Mouse (Mus musculus) ES-E14 (cell line): Measurements from ENCODE around the gene Lrriq4. TPM values are rescaled to one million over a fixed set of nuclear protein-coding genes. Genes with fewer than 3 reads are reported as not detected.
A peak's percentile ranks its signal among the peaks of the same experiment; 100 is the strongest.

Source experiments
- DNase-seq: peaks from one replicate; pipeline ENCODE4 v3.0.0-alpha.2; 2013; ENCODE audit warnings: low read depth, low spot score
- H3K27ac ChIP-seq: 2 replicates; pipeline ENCODE4 v1.5.1; 2012; ENCODE audit warnings: low read depth, mild to moderate bottlenecking, low read length, moderate library complexity, mixed read lengths; ENCODE audit not compliant: poor library complexity, insufficient read depth, severe bottlenecking
- H3K36me3 ChIP-seq: 2 replicates; pipeline ENCODE4 v1.6.1; 2012; ENCODE audit warnings: mild to moderate bottlenecking, low read length, moderate library complexity, mixed read lengths; ENCODE audit not compliant: control insufficient read depth, poor library complexity, insufficient read depth, severe bottlenecking
- H3K4me1 ChIP-seq, 2 experiments: fragments of 150-350 bp in 1 of 2; sonication (generic) in 1 of 2; 2 replicates each; pipeline ENCODE4 v1.6.1; 2012; ENCODE audit warnings: low read length in 2 of 2, mild to moderate bottlenecking in 1 of 2, mixed read lengths in 1 of 2; ENCODE audit not compliant: control insufficient read depth in 2 of 2, insufficient read depth in 2 of 2, poor library complexity in 1 of 2
- H3K4me3 ChIP-seq, 2 experiments: fragments of 150-350 bp in 1 of 2; sonication (generic) in 1 of 2; 2 replicates each; pipeline ENCODE4 v1.5.1; 2012; ENCODE audit warnings: low read length in 2 of 2, low read depth in 1 of 2, mild to moderate bottlenecking in 1 of 2, mixed read lengths in 1 of 2; ENCODE audit not compliant: insufficient read depth in 1 of 2, poor library complexity in 1 of 2, severe bottlenecking in 1 of 2
- H3K9ac ChIP-seq: 2 replicates; pipeline ENCODE4 v1.6.1; 2012; ENCODE audit warnings: low read depth, mild to moderate bottlenecking, low read length, mixed read lengths; ENCODE audit not compliant: poor library complexity, insufficient read depth, severe bottlenecking
- H3K9me3 ChIP-seq: fragments of 150-350 bp; sonication (generic); 2 replicates; pipeline ENCODE4 v1.6.1; 2012; ENCODE audit warnings: low read depth, mild to moderate bottlenecking, low read length; ENCODE audit not compliant: control insufficient read depth, insufficient read depth
- CHD2 ChIP-seq: IDR thresholded peaks from 2 replicates; pipeline ENCODE4 v1.6.1; 2014; ENCODE audit warnings: mild to moderate bottlenecking, low read depth, low read length, inconsistent platforms
- HCFC1 ChIP-seq: IDR thresholded peaks from 2 replicates; pipeline ENCODE4 v1.6.1; 2012; ENCODE audit warnings: low read length, inconsistent platforms, borderline replicate concordance; ENCODE audit not compliant: insufficient read depth
- MAFK ChIP-seq: IDR thresholded peaks from 2 replicates; pipeline ENCODE4 v1.6.1; 2014; ENCODE audit warnings: mild to moderate bottlenecking, low read depth, low read length, inconsistent platforms; ENCODE audit not compliant: insufficient read depth
- ZC3H11A ChIP-seq: IDR thresholded peaks from 2 replicates; pipeline ENCODE4 v1.6.1; 2012; ENCODE audit warnings: low read depth, mild to moderate bottlenecking, inconsistent platforms, low read length, borderline replicate concordance
- ZNF384 ChIP-seq: IDR thresholded peaks from 2 replicates; pipeline ENCODE4 v1.6.1; 2012; ENCODE audit warnings: low read depth, low read length, inconsistent platforms
- in situ Hi-C, 2 experiments: fragments of 600-800 bp; cut with MboI; formaldehyde crosslinking; loops; one replicate each; pipeline ENCODE4 v1.15.1; 2025; ENCODE audit warnings: low sequenced_read_pairs in 2 of 2, inconsistent platforms in 1 of 2; ENCODE audit not compliant: unreplicated experiment in 2 of 2
- total RNA-seq: library from RNA; depleted of rRNA; stranded (reverse); fragments of 300-350 nt; gene quantifications from 2 replicates; pipeline ENCODE4 v1.2.3, GENCODE M21; 2012

Gene Lrriq4
- total RNA-seq, 1 experiment = 1.9 TPM

- in situ Hi-C loops = no loop called here
- no peak for DNase-seq
- peak overlapping the region; percentile 91 to 97 for H3K4me3 ChIP-seq
- peak overlapping the region; percentile 96 for H3K9ac ChIP-seq
- H3K9me3 ChIP-seq = no peaks in the 10 kb centered on the region
- TF ChIP-seq ZNF384 (no peak), ZC3H11A (0 out of 2 replicates have a peak, but pooled peaks have one; percentile 1), CHD2 (no peak)
- peaks cover 11% of the 10 kb centered on the region; the same call in 1 of the 2 replicates for H3K36me3 ChIP-seq
- peak overlapping the region; percentile 89 for H3K27ac ChIP-seq
- H3K4me1 ChIP-seq = peaks cover 0 to 5% of the 10 kb centered on the region in 2 experiments; a peak in 1 of 4 replicates
These were observed 41.6 kb upstream of the Lrriq4 start for GRCm38 (mm10) chr3:30602740-30603098.

GRCm38 (mm10) chr3:30603256-30603655, 41.1 kb upstream of the Lrriq4 start:
- no peak overlapping the region for H3K27ac ChIP-seq

GRCm38 (mm10) chr3:30608999-30609398, 35.3 kb upstream of the Lrriq4 start:
- Histone ChIP-seq H3K27ac (no peak overlapping the region), H3K9me3 (no peaks in the 10 kb centered on the region), H3K36me3 (peaks cover 35% of the 10 kb centered on the region), H3K4me1 (peaks cover 0 to 10% of the 10 kb centered on the region in 2 experiments; a peak in 1 of 4 replicates), H3K9ac (no peak overlapping the region), H3K4me3 (no peak overlapping the region)
- no peak for TF ChIP-seq CHD2
- TF ChIP-seq ZC3H11A = no peak
- no peak for TF ChIP-seq MAFK
- TF ChIP-seq HCFC1 = no peak
- no peak for TF ChIP-seq ZNF384
- in situ Hi-C loops = no loop called here
- no peak for DNase-seq

More at GRCm38 (mm10) chr3:30603256-30603655, 41.1 kb upstream of the Lrriq4 start:
- Histone ChIP-seq H3K36me3 (peaks cover 13% of the 10 kb centered on the region; the same call in 1 of the 2 replicates), H3K4me3 (peak overlapping the region; percentile 91 to 97), H3K4me1 (peaks cover 0 to 5% of the 10 kb centered on the region in 2 experiments; a peak in 1 of 4 replicates), H3K9me3 (no peaks in the 10 kb centered on the region), H3K9ac (peak overlapping the region; percentile 50; the same call in 1 of the 2 replicates)
- in situ Hi-C loops = no loop called here
- DNase-seq = no peak
- TF ChIP-seq HCFC1 (no peak), ZNF384 (no peak), ZC3H11A (no peak), CHD2 (no peak), MAFK (no peak)

- Histone ChIP-seq H3K4me1 (peaks cover 0 to 7% of the 10 kb centered on the region in 2 experiments; a peak in 1 of 4 replicates), H3K36me3 (peaks cover 38% of the 10 kb centered on the region), H3K9me3 (no peaks in the 10 kb centered on the region), H3K9ac (no peak overlapping the region), H3K27ac (no peak overlapping the region), H3K4me3 (no peak overlapping the region)
- DNase-seq = no peak
- TF ChIP-seq CHD2 (no peak), MAFK (no peak), ZC3H11A (no peak), ZNF384 (no peak), HCFC1 (no peak)
- in situ Hi-C loops = no loop called here
These were observed 33.4 kb upstream of the Lrriq4 start for GRCm38 (mm10) chr3:30610930-30611329.
